In genomic region chr15:103185462-103186198, GRCm38 (mm10) we compare ENCODE assay signal across 8 mouse cellular contexts. TPM values are rescaled to one million over a fixed set of nuclear protein-coding genes. Genes with fewer than 3 reads are reported as not detected.
A peak's percentile ranks its signal among the peaks of the same experiment; 100 is the strongest.
DNase-seq lines count a peak whose midpoint lies in the region; ATAC-seq lines count a peak whose summit lies in the region.

No protein-coding gene starts in this region.

- H3K9me3 ChIP-seq in midbrain, embryonic 14.5 days (ENCODE audit: control insufficient read depth, low read length), result no peaks in the 10 kb centered on the region

- H3K4me2 ChIP-seq in midbrain, embryonic 14.5 days (ENCODE audit: low read length), result no peak overlapping the region

- 0 out of 2 replicates have a peak, but pooled peaks cover 4% of the 10 kb centered on the region for H3K4me1 ChIP-seq in midbrain, embryonic 14.5 days (ENCODE audit: control insufficient read depth, insufficient read depth, low read length)

- H3K4me3 ChIP-seq in midbrain, embryonic 14.5 days (replicated peaks; ENCODE audit: low read depth, low read length), result no peak overlapping the region

- no peak overlapping the region for H3K9ac ChIP-seq in midbrain, embryonic 14.5 days (replicated peaks; ENCODE audit: low read length)

- H3K27me3 ChIP-seq in midbrain, embryonic 14.5 days (ENCODE audit: control insufficient read depth, insufficient read depth, low read length), result peaks cover 13% of the 10 kb centered on the region; the same call in 1 of the 2 replicates

- ATAC-seq in frontal cortex, adult (ENCODE audit: low TSS enrichment), result peak; percentile 29; the same call in 1 of the 2 replicates
- no peak for ATAC-seq in midbrain, embryonic 14.5 days (ENCODE audit: low FRiP score, low TSS enrichment)

- peak; percentile 58 to 76 for DNase-seq in heart, adult 18-20 months
- DNase-seq in heart, adult 8-10 months (ENCODE audit: low spot score), result no peak
- peak; percentile 62 for DNase-seq in A20 (ENCODE audit: low read depth, low spot score)
- DNase-seq in adrenal gland, postnatal 36 days, result peak; percentile 68 to 76
- DNase-seq in layer of hippocampus, postnatal 10 days (ENCODE audit: low spot score in 2 of 2), result peak; percentile 59 to 77
- DNase-seq in midbrain, embryonic 14.5 days, result peak; percentile 82
- no peak for DNase-seq in yolk sac, embryonic 10.5 days (ENCODE audit: low spot score)

- 0 out of 2 replicates have a peak, but pooled peaks cover 2% of the 10 kb centered on the region for H3K36me3 ChIP-seq in midbrain, embryonic 14.5 days (ENCODE audit: control insufficient read depth, insufficient read depth, low read length)

- H3K27ac ChIP-seq in midbrain, embryonic 14.5 days (replicated peaks; ENCODE audit: low read depth, low read length), result no peak overlapping the region

- WGBS in midbrain, embryonic 14.5 days, result 48% methylated on average over 19 of the region's 19 CpGs

RNA-seq across cellular contexts. Expression of gene Smug1, which starts 18.7 kb away (rescaled TPM):
- 10 to 100 TPM; 10.9 to 12.9 TPM for total RNA-seq in heart, adult 18-20 months (2021)
- total RNA-seq in heart, adult 8-10 months (2022), result 10 to 100 TPM; 10.4 to 16.8 (median 15.2) TPM
- 10 to 100 TPM; 11.9 to 13.0 TPM for total RNA-seq in adrenal gland, postnatal 36 days (2021)
- total RNA-seq in layer of hippocampus, postnatal 10 days (2021), result 10 to 100 TPM; 15.1 to 17.4 TPM
- polyA plus RNA-seq in midbrain, embryonic 14.5 days (2014; fragmentation: Nextera tagmentation; extraction: Ambion mirVana), result 22.7 and 25.0 TPM in 2 replicates

RNA-seq across cellular contexts. Expression of gene Cbx5, which starts 54.0 kb away (rescaled TPM):
- 10 to 100 TPM; 49.8 to 53.1 TPM for total RNA-seq in heart, adult 18-20 months (2021)
- 10 to 100 TPM; 52.4 to 59.1 (median 57.0) TPM for total RNA-seq in heart, adult 8-10 months (2022)
- total RNA-seq in adrenal gland, postnatal 36 days (2021), result 10 to 100 TPM; 79.0 to 82.6 TPM
- 100 to 1,000 TPM; 181 to 188 TPM for total RNA-seq in layer of hippocampus, postnatal 10 days (2021)
- polyA plus RNA-seq in midbrain, embryonic 14.5 days (2014; fragmentation: Nextera tagmentation; extraction: Ambion mirVana), result 159 and 177 TPM in 2 replicates

RNA-seq across cellular contexts. Expression of gene Hnrnpa1, which starts 54.6 kb away (rescaled TPM):
- total RNA-seq in heart, adult 18-20 months (2021), result 100 to 1,000 TPM; 147 to 150 TPM
- 100 to 1,000 TPM; 134 to 164 (median 150) TPM for total RNA-seq in heart, adult 8-10 months (2022)
- total RNA-seq in adrenal gland, postnatal 36 days (2021), result 100 to 1,000 TPM; 193 to 199 TPM
- total RNA-seq in layer of hippocampus, postnatal 10 days (2021), result 100 to 1,000 TPM; 399 to 417 TPM
- 764 and 768 TPM in 2 replicates for polyA plus RNA-seq in midbrain, embryonic 14.5 days (2014; fragmentation: Nextera tagmentation; extraction: Ambion mirVana)

Comparison
In these comparisons a context has a peak if more than half of its experiments do, and no peak if none do; other contexts are left out.
1. DNase-seq: peak in heart, adult 18-20 months (2 of 2), A20 (single experiment), adrenal gland, postnatal 36 days (2 of 2), layer of hippocampus, postnatal 10 days (2 of 2) and midbrain, embryonic 14.5 days (single experiment); none in heart, adult 8-10 months (single experiment) and yolk sac, embryonic 10.5 days (single experiment).